Mouse (Mus musculus): Measurements from ENCODE around the gene Fbxl16. TPM values are rescaled to one million over a fixed set of nuclear protein-coding genes. Genes with fewer than 3 reads are reported as not detected.
A peak's percentile ranks its signal among the peaks of the same experiment; 100 is the strongest.

The Fbxl16 gene
- polyA plus RNA-seq, 1 experiment from 2014 or later: 29.1 TPM

DNA sequence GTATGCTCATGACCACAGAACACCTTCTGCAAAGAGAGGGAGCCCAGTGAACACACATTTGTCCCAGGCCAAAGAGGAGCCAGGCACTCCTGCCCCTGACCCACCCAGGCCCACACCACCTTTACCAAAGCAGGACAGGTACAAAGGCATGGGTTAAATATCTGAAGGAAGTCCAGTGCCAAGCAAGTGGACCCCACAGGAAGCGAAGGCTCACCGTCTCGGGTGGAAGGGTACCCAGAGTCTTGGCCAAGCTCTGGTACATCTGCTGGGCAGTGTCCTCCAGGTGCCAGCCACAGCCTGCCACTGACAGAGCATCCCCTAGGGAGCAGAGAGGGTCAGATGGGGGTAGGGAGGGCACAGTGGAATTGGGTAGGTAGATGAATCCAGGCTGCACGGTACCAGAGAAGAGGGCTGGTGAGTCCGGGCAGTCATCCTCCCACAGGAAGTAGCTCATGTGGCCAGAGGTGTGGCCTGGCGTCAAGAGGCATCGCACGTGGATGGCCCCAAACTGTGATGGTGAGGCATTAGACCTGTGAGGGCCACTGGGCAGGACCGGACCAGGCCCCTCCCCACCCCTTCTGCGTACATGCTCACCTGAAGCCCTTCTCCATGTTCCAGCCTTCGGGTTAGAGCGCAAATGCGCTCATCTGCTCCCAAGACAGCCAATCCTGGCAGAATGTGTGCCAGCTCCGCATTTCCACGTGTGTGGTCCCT is 24.9 kb upstream of the Fbxl16 start:
- H3K36me3 ChIP-seq: peaks cover 62% of the 10 kb centered on the region
- H3K4me2 ChIP-seq: peak overlapping the region; percentile 90
- peaks cover 31% of the 10 kb centered on the region for H3K4me1 ChIP-seq (replicated peaks)
- no peaks in the 10 kb centered on the region for H3K27me3 ChIP-seq
- 86% methylated on average over 15 of the region's 15 CpGs for WGBS
- H3K27ac ChIP-seq: peak overlapping the region; percentile 91; the same call in 1 of the 2 replicates
- H3K9ac ChIP-seq: peak overlapping the region; percentile 88
- no peaks in the 10 kb centered on the region for H3K9me3 ChIP-seq
- no peak for ATAC-seq (ENCODE audit: low FRiP score)
- H3K4me3 ChIP-seq: peak overlapping the region; percentile 74

DNA sequence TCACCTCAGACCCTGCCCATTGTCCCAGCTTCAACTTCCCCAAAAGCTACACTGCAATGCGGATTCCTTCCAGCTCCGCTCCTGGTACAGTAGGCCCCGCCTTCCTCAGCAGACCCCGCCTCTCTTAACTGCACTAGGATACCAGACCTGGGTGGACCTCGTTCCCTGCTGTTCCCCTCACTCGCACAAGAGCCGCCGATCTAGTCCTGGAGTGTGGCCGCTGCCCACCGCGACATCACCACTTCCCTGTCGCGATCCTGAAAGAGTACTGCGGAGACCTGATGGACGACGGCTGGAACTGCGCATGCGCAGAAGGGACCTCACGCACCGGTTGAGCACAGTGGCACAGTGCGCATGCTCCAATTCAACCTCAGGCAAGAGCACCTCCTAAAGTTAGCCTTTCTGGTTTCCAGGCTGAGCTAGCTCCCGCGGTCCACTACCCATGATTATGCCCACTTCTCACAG is 23.6 kb upstream of the Fbxl16 start, which contains the start of gene Haghl:
TSS of gene Haghl (minus strand) at position 393 of the 465 bp plus-strand sequence.
- Histone ChIP-seq H3K4me2 (peak within 1 kb of the TSS; percentile 90), H3K27me3 (no peaks in the 10 kb centered on the region), H3K4me1 (replicated peaks) (peaks cover 32% of the 10 kb centered on the region), H3K4me3 (peak within 1 kb of the TSS; percentile 74), H3K9me3 (no peaks in the 10 kb centered on the region), H3K9ac (peak within 1 kb of the TSS; percentile 88), H3K36me3 (peaks cover 63% of the 10 kb centered on the region), H3K27ac (peak within 1 kb of the TSS; percentile 91)
- peak; percentile 82 for ATAC-seq (ENCODE audit: low FRiP score)
- under 1% methylated on average over 23 of the region's 23 CpGs for WGBS

GRCm38 (mm10) chr17:25786280-25786679 is 22.6 kb upstream of the Fbxl16 start, which contains the start of gene Ccdc78:
TSS of gene Ccdc78 (plus strand) at chr17:25786580.
- ATAC-seq (ENCODE audit: low FRiP score): no peak
- Histone ChIP-seq H3K27ac (peak within 1 kb of the TSS; percentile 91), H3K9ac (peak within 1 kb of the TSS; percentile 88), H3K4me3 (peak within 1 kb of the TSS; percentile 74), H3K36me3 (peaks cover 53% of the 10 kb centered on the region), H3K4me1 (replicated peaks) (peaks cover 41% of the 10 kb centered on the region), H3K27me3 (no peaks in the 10 kb centered on the region), H3K4me2 (peak within 1 kb of the TSS; percentile 90), H3K9me3 (no peaks in the 10 kb centered on the region)
- WGBS: 84% methylated on average over 3 of the region's 3 CpGs

DNA sequence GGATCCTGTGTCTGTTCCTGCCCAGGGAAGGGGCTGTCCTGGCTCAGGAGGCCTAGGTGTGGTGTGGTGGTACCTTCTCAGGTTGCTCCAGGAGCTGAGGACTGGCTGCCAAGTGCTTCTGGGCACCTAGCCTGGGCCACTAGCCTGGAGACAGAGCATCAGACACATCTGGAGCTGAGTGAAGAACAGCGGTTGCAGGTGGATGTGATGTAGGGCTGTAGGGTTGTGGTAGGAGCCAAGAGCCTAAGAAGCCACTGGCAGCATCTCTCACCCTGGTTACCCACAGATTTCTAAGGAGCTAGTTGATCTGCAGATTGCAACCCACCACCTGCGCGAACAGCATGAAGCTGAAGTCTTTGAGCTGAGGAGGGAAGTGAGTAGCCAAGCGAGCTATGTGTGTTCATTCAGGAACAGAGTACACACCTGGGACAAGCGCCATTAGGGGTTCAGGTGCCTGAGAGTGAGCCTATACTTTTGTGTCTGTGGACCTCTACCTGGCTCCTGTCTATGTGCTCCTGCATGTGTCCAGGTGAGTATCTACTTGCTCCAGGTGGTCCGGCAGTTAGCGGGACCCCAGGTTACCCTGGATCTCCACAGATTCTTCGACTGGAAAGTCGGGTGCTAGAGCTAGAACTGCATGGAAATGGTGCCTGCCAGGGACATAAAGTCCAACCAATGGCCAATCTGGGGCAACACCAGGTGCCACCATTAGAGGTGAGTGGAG is 21.9 kb upstream of the Fbxl16 start:
- 0 out of 2 replicates have a peak overlapping the region, but pooled peaks have one; percentile 13 for H3K9ac ChIP-seq
- WGBS: 94% methylated on average over 9 of the region's 9 CpGs
- no peak overlapping the region for H3K4me2 ChIP-seq
- H3K36me3 ChIP-seq: peaks cover 46% of the 10 kb centered on the region
- H3K9me3 ChIP-seq: no peaks in the 10 kb centered on the region
- no peaks in the 10 kb centered on the region for H3K27me3 ChIP-seq
- no peak for ATAC-seq (ENCODE audit: low FRiP score)
- H3K4me3 ChIP-seq: no peak overlapping the region
- H3K27ac ChIP-seq: no peak overlapping the region
- H3K4me1 ChIP-seq (replicated peaks): peaks cover 46% of the 10 kb centered on the region

GRCm38 (mm10) chr17:25791320-25791842 is 17.5 kb upstream of the Fbxl16 start:
- H3K27me3 ChIP-seq: peaks cover 3% of the 10 kb centered on the region; the same call in 1 of the 2 replicates
- no peak for ATAC-seq (ENCODE audit: low FRiP score)
- no peaks in the 10 kb centered on the region for H3K9me3 ChIP-seq
- H3K4me2 ChIP-seq: peak overlapping the region; percentile 88
- 27% methylated on average over 19 of the region's 19 CpGs for WGBS
- H3K36me3 ChIP-seq: peaks cover 23% of the 10 kb centered on the region
- H3K4me3 ChIP-seq: peak overlapping the region; percentile 78
- H3K4me1 ChIP-seq (replicated peaks): peaks cover 54% of the 10 kb centered on the region
- peak overlapping the region; percentile 90 for H3K9ac ChIP-seq
- peak overlapping the region; percentile 93 for H3K27ac ChIP-seq

GRCm38 (mm10) chr17:25791843-25792527 is 16.9 kb upstream of the Fbxl16 start:
- peak; percentile 66 for ATAC-seq (ENCODE audit: low FRiP score)
- H3K9ac ChIP-seq: peak overlapping the region; percentile 90
- H3K4me3 ChIP-seq: peak overlapping the region; percentile 78
- under 1% methylated on average over 45 of the region's 45 CpGs for WGBS
- peaks cover 4% of the 10 kb centered on the region; the same call in 1 of the 2 replicates for H3K27me3 ChIP-seq
- no peaks in the 10 kb centered on the region for H3K9me3 ChIP-seq
- peak overlapping the region; percentile 93 for H3K27ac ChIP-seq
- peak overlapping the region; percentile 88 for H3K4me2 ChIP-seq
- H3K4me1 ChIP-seq (replicated peaks): peaks cover 60% of the 10 kb centered on the region
- H3K36me3 ChIP-seq: peaks cover 23% of the 10 kb centered on the region

- peak within 1 kb of the TSS; percentile 90 for H3K9ac ChIP-seq
- H3K27me3 ChIP-seq: peaks cover 4% of the 10 kb centered on the region; the same call in 1 of the 2 replicates
- ATAC-seq (ENCODE audit: low FRiP score): peak; percentile 62
- WGBS: 1% methylated on average over 14 of the region's 14 CpGs
- H3K4me1 ChIP-seq (replicated peaks): peaks cover 64% of the 10 kb centered on the region
- H3K4me3 ChIP-seq: peak within 1 kb of the TSS; percentile 78
- H3K9me3 ChIP-seq: no peaks in the 10 kb centered on the region
- H3K36me3 ChIP-seq: peaks cover 20% of the 10 kb centered on the region
- H3K4me2 ChIP-seq: peak within 1 kb of the TSS; percentile 88
- peak within 1 kb of the TSS; percentile 93 for H3K27ac ChIP-seq
Measured at GRCm38 (mm10) chr17:25792615-25793014, 16.3 kb upstream of the Fbxl16 start, which contains the start of gene Fam173a. TSS of gene Fam173a (minus strand) at chr17:25792901.

DNA sequence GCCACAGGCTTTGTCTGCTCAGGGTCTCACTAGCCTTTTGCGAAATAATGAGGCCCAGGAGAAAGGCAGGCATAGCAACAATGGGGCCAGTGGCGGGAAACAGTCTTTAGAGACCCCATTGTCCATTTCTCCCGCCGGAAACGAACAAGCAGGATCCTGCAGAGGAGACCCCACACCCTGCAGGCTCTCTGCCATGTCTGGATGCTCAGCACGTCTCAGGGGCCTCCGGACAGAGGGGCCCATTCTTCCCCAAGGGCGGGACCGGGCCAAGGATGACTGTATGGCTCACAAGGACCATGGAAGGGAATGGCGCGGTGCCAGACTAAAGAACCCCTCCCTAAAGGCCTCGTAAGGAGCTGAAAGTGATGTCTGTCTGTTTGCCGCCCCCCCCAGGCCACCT is 14.7 kb upstream of the Fbxl16 start:
- H3K27ac ChIP-seq: peak overlapping the region; percentile 93
- 10% methylated on average over 13 of the region's 13 CpGs for WGBS
- peak overlapping the region; percentile 61; the same call in 1 of the 2 replicates for H3K4me3 ChIP-seq
- H3K36me3 ChIP-seq: peaks cover 7% of the 10 kb centered on the region
- H3K27me3 ChIP-seq: peaks cover 4% of the 10 kb centered on the region; the same call in 1 of the 2 replicates
- no peaks in the 10 kb centered on the region for H3K9me3 ChIP-seq
- ATAC-seq (ENCODE audit: low FRiP score): no peak
- peaks cover 64% of the 10 kb centered on the region for H3K4me1 ChIP-seq (replicated peaks)
- H3K4me2 ChIP-seq: peak overlapping the region; percentile 88
- H3K9ac ChIP-seq: peak overlapping the region; percentile 70; the same call in 1 of the 2 replicates

GRCm38 (mm10) chr17:25794998-25795397 is 13.9 kb upstream of the Fbxl16 start:
- H3K4me1 ChIP-seq (replicated peaks): peaks cover 64% of the 10 kb centered on the region
- H3K4me2 ChIP-seq: peak overlapping the region; percentile 88
- H3K9me3 ChIP-seq: no peaks in the 10 kb centered on the region
- no peaks in the 10 kb centered on the region for H3K36me3 ChIP-seq
- peaks cover 4% of the 10 kb centered on the region; the same call in 1 of the 2 replicates for H3K27me3 ChIP-seq
- ATAC-seq (ENCODE audit: low FRiP score): no peak
- peak overlapping the region; percentile 93 for H3K27ac ChIP-seq
- peak overlapping the region; percentile 70 for H3K9ac ChIP-seq
- WGBS: 45% methylated on average over 17 of the region's 17 CpGs
- H3K4me3 ChIP-seq: peak overlapping the region; percentile 61

- Histone ChIP-seq H3K9me3 (no peaks in the 10 kb centered on the region), H3K27ac (peak within 1 kb of the TSS; percentile 93), H3K4me3 (peak within 1 kb of the TSS; percentile 61), H3K36me3 (no peaks in the 10 kb centered on the region), H3K9ac (peak within 1 kb of the TSS; percentile 70), H3K4me1 (replicated peaks) (peaks cover 60% of the 10 kb centered on the region), H3K4me2 (peak within 1 kb of the TSS; percentile 88), H3K27me3 (peaks cover 4% of the 10 kb centered on the region; the same call in 1 of the 2 replicates)
- 6% methylated on average over 6 of the region's 6 CpGs for WGBS
- no peak for ATAC-seq (ENCODE audit: low FRiP score)
Measured at GRCm38 (mm10) chr17:25795609-25796092, 13.2 kb upstream of the Fbxl16 start, which contains the start of gene AC134908.4. TSS of gene AC134908.4 (minus strand) at chr17:25795659.

DNA sequence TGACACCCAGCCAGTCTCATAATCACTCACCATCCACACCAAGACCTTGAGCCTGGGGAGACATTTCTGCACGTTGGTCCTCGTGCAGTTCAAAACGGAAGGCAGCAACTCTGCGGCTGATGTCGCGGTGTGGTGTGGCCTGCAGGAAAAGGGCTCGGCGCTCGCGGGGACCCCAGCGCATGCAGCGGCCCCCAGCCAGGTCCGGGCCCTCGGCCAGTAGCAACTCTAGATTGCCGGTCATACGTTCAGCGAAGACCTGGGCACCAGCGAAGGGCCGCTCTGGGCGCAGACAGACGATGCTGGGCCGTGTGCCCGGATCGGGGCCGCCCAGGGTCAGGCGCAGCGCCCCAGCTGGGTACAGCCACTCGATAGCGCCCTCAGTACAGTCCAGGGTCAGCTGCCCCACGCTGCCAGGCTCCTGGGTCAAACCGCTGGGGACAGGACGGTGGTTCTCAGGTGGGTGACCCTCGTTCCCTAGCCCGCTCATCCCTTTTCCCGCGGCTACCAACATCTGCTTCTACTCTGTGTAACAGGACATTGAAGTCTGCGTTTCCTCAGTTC is 12.6 kb upstream of the Fbxl16 start:
- no peaks in the 10 kb centered on the region for H3K36me3 ChIP-seq
- under 1% methylated on average over 37 of the region's 37 CpGs for WGBS
- peak overlapping the region; percentile 61 for H3K4me3 ChIP-seq
- no peak for ATAC-seq (ENCODE audit: low FRiP score)
- H3K4me1 ChIP-seq (replicated peaks): peaks cover 57% of the 10 kb centered on the region
- H3K4me2 ChIP-seq: peak overlapping the region; percentile 88
- peak overlapping the region; percentile 70 for H3K9ac ChIP-seq
- peaks cover 6% of the 10 kb centered on the region for H3K27me3 ChIP-seq
- H3K27ac ChIP-seq: peak overlapping the region; percentile 76; the same call in 1 of the 2 replicates
- no peaks in the 10 kb centered on the region for H3K9me3 ChIP-seq

Measured in hindbrain, embryonic 13.5 days (tissue).